Mouse (Mus musculus) liver, postnatal 0 days (tissue): ENCODE results near the gene Cnot6l.

Experiments used
- CTCF ChIP-seq: sonication (generic); IDR thresholded peaks from 2 replicates; pipeline ENCODE4 v1.5.1; 2016; ENCODE audit warnings: antibody characterized with exemption, low read depth
- EP300 ChIP-seq: IDR thresholded peaks from 2 replicates; pipeline ENCODE4 v1.6.1; 2016; ENCODE audit warnings: antibody characterized with exemption, low read depth, mild to moderate bottlenecking

DNA sequence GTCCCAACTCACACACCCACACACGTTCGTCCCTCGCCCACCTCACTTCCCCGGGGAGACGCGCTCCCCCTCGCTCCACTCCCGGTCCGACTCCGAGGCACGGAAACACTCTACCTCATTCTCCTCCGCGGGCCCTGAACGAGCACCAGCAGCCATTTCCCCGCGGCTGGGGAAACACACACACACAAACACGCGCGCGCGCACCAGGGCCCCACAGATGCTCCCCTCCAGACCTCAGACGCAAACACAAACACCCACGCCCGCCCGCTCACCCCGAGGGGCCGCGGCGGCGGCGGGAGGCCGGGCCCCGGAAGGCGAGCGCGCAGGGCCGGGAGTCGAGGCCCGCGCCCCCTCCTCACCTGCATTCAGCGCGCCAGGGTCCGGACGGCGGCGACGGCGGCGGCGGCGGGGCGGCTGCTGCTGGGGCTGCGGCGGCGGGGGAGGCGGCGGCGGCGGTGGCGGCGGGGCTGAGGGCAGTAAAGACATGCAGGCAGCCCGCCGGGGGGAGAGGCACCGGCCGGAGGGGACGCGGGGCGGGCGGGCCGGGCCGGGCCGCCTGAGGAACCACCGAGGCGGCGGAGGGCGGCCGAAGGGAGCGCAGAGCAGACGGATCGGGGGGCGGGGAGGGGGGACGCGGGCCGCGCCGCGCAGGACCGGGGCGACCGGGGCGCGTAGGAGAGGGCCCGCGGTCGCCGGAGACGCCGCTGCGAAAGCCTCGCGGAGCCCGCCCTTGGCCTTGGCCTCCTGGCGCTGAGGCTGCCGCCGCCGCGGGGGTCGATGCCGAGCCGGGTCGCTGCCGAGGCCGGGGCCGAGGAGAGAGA is 2.2 kb downstream of the Cnot6l start:
- TF ChIP-seq CTCF (no peak), EP300 (no peak)
